Mouse (Mus musculus) midbrain, embryonic 10.5 days (tissue): ENCODE data around the gene Lipt1. TPM values are rescaled to one million over a fixed set of nuclear protein-coding genes. Genes with fewer than 3 reads are reported as not detected.

Source experiments
- DNase-seq: peaks from one replicate; pipeline ENCODE4 v3.0.0-alpha.2; 2017; ENCODE audit warnings: low spot score
- H3K27ac ChIP-seq: fragments of 300-500 bp; sonication (generic); replicated peaks from 2 replicates; pipeline ENCODE4 v1.5.1; 2016; ENCODE audit warnings: mild to moderate bottlenecking
- H3K27me3 ChIP-seq: fragments of 300-500 bp; sonication (generic); 2 replicates; pipeline ENCODE4 v1.6.1; 2016; ENCODE audit warnings: low read depth, mild to moderate bottlenecking; ENCODE audit not compliant: poor library complexity, severe bottlenecking
- H3K36me3 ChIP-seq: fragments of 300-500 bp; sonication (generic); 2 replicates; pipeline ENCODE4 v1.6.1; 2016; ENCODE audit warnings: mild to moderate bottlenecking, moderate library complexity
- H3K4me1 ChIP-seq: fragments of 300-500 bp; sonication (generic); 2 replicates; pipeline ENCODE4 v1.6.1; 2016
- H3K4me3 ChIP-seq: fragments of 300-500 bp; sonication (generic); 2 replicates; pipeline ENCODE4 v1.5.1; 2016; ENCODE audit warnings: mild to moderate bottlenecking, moderate library complexity
- H3K9me3 ChIP-seq: fragments of 300-500 bp; sonication (generic); replicated peaks from 2 replicates; pipeline ENCODE4 v1.6.1; 2016; ENCODE audit warnings: mild to moderate bottlenecking
- WGBS: fragments of 180-500 bp; shearing (Covaris S2); methylation state at CpG from one replicate; pipeline ENCODE4 v1.1.7; 2016; 5-methylcytosine and 5-hydroxymethylcytosine counted together
- polyA plus RNA-seq: library from polyadenylated mRNA; unstranded; fragments of >200 nt; fragmentation: Nextera tagmentation; extraction: Ambion mirVana; gene quantifications from 2 replicates; pipeline ENCODE4 v1.2.1, GENCODE M21; 2016

Gene Lipt1
- polyA plus RNA-seq: 7.3 and 8.9 TPM in 2 replicates

- H3K27me3 ChIP-seq: peaks cover 8% of the 10 kb centered on the region; the same call in 1 of the 2 replicates
- peak; percentile 29 for DNase-seq
- WGBS: 8% methylated on average over 7 of the region's 7 CpGs
- peak within 1 kb of the TSS; percentile 64 for H3K4me3 ChIP-seq
- H3K4me1 ChIP-seq: peaks cover 15% of the 10 kb centered on the region
- peak within 1 kb of the TSS; percentile 81 for H3K27ac ChIP-seq
- H3K36me3 ChIP-seq: peaks cover 23% of the 10 kb centered on the region
- peaks cover 8% of the 10 kb centered on the region; the same call in 1 of the 2 replicates for H3K9me3 ChIP-seq
Observed at GRCm38 (mm10) chr1:37871704-37872103, at the start of gene Lipt1. Gene Lipt1 (plus strand): TSS chr1:37871738.

- Histone ChIP-seq H3K27ac (no peak overlapping the region), H3K9me3 (no peaks in the 10 kb centered on the region; the same call in 1 of the 2 replicates), H3K27me3 (no peaks in the 10 kb centered on the region), H3K4me1 (no peaks in the 10 kb centered on the region), H3K36me3 (peaks cover 15% of the 10 kb centered on the region), H3K4me3 (no peak overlapping the region)
- WGBS: 65% methylated on average over 2 of the region's 2 CpGs
- no peak for DNase-seq
Observed at GRCm38 (mm10) chr1:37831681-37832080, 39.9 kb upstream of the Lipt1 start.

DNA sequence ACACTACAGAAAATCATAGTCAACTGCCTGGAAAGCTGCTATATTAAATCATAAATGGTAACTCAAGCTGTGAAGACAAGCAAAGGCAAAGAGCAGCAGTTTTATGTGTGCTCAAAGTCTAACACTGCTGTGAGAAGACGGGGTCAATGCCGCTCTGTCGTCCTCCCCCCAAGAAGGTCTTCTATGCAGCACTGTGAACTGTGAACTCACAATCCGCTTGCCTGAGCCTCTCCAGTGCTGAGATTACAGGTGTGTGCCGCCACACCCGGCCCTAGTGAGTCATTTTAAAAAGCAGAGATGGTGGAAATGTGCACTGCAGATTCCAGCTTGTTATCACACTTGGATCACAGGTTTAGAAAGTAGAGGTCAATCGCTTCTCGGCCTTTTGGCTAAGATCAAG lies 24.7 kb upstream of the Lipt1 start:
- Histone ChIP-seq H3K4me1 (no peaks in the 10 kb centered on the region), H3K9me3 (no peaks in the 10 kb centered on the region), H3K36me3 (no peaks in the 10 kb centered on the region), H3K27ac (no peak overlapping the region), H3K4me3 (no peak overlapping the region), H3K27me3 (no peaks in the 10 kb centered on the region)
- no peak for DNase-seq
- WGBS: 83% methylated on average over 8 of the region's 8 CpGs

DNA sequence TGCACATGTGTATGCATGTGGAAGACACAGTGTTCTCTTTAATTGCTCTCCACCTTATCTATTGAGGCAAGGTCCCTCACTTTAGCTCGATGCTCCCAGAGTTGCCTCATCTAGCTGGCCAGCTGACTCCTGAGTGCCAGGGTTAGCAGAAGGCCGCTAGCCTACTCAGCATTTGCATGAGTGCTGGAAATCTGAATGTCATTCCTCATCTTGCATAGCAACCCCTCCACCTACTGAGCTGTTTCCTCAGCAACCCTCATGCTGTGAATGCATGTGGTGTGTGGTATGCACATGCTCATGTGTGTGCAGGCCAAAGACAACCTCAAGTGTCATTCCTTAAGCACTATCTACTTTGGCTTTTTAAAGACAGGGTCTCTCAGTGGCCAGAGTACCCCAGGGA lies 20.8 kb upstream of the Lipt1 start:
- no peaks in the 10 kb centered on the region for H3K4me1 ChIP-seq
- H3K27me3 ChIP-seq: no peaks in the 10 kb centered on the region
- no peak overlapping the region for H3K27ac ChIP-seq
- H3K4me3 ChIP-seq: no peak overlapping the region
- H3K9me3 ChIP-seq: no peaks in the 10 kb centered on the region
- WGBS: 67% methylated on average over 2 of the region's 2 CpGs
- H3K36me3 ChIP-seq: peaks cover 4% of the 10 kb centered on the region; the same call in 1 of the 2 replicates
- no peak for DNase-seq

GRCm38 (mm10) chr1:37864511-37865400 lies 6.8 kb upstream of the Lipt1 start:
- peak overlapping the region; percentile 71 for H3K4me3 ChIP-seq
- H3K4me1 ChIP-seq: peaks cover 23% of the 10 kb centered on the region
- H3K9me3 ChIP-seq: no peaks in the 10 kb centered on the region
- H3K27me3 ChIP-seq: peaks cover 11% of the 10 kb centered on the region; the same call in 1 of the 2 replicates
- no peaks in the 10 kb centered on the region for H3K36me3 ChIP-seq
- WGBS: under 1% methylated on average over 88 of the region's 90 CpGs
- peak; percentile 99 for DNase-seq
- H3K27ac ChIP-seq: peak overlapping the region; percentile 89

GRCm38 (mm10) chr1:37865401-37866215 lies 5.9 kb upstream of the Lipt1 start:
- Histone ChIP-seq H3K27me3 (peaks cover 14% of the 10 kb centered on the region; the same call in 1 of the 2 replicates), H3K36me3 (no peaks in the 10 kb centered on the region), H3K4me3 (peak overlapping the region; percentile 71), H3K4me1 (peaks cover 23% of the 10 kb centered on the region), H3K9me3 (no peaks in the 10 kb centered on the region), H3K27ac (peak overlapping the region; percentile 89)
- WGBS: 14% methylated on average over 23 of the region's 23 CpGs
- no peak for DNase-seq

DNA sequence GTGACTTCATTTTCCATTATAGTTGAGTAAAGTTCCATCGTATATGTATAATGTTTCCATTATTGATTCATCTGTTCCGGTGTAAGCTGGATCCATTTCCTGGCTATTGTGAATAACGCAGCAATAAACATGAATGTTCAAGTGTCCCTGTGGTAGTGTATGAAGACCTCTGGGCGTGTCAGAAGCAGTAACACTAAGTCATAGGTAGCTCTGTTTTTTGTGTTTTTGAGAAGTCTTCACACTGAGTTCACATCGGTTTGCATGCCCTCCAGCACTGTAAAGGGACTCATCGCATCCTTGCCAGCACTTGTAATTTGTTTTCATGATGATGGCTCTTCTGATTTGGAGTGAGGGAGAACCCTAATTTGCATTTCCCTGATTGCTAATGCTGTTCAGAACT lies 5.3 kb upstream of the Lipt1 start, which contains the start of gene Tsga10:
Tsga10 (minus strand) TSS at position 144 of the 400 bp plus-strand sequence.
- Histone ChIP-seq H3K4me1 (peaks cover 23% of the 10 kb centered on the region), H3K4me3 (peak within 1 kb of the TSS; percentile 71), H3K27ac (peak within 1 kb of the TSS; percentile 89), H3K27me3 (peaks cover 14% of the 10 kb centered on the region; the same call in 1 of the 2 replicates), H3K9me3 (no peaks in the 10 kb centered on the region), H3K36me3 (no peaks in the 10 kb centered on the region)
- WGBS: 87% methylated on average over 6 of the region's 6 CpGs
- DNase-seq: no peak

DNA sequence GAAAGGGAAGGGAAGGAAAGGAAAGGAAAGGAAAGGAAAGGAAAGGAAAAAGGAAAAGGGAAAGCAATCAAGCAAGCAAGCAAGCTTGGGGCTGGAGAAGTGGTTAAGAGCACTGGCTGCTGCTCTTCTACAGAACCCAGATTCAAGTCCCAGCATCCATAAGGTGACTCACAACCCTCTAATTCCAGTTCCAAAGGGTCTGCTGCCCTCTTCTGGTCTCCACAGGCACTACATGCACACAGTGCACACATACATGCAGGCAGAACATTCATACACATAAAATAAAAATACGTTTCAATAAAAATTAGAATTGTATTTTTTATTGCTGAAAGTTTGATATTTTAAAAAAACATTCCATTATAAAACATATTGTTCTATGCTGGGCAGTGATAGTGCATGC lies 4.5 kb upstream of the Lipt1 start:
- peak; percentile 38 for DNase-seq
- 71% methylated on average over 1 of the region's 1 CpGs for WGBS
- Histone ChIP-seq H3K27ac (no peak overlapping the region), H3K4me1 (peaks cover 29% of the 10 kb centered on the region), H3K4me3 (no peak overlapping the region), H3K9me3 (no peaks in the 10 kb centered on the region), H3K27me3 (peaks cover 14% of the 10 kb centered on the region; the same call in 1 of the 2 replicates), H3K36me3 (no peaks in the 10 kb centered on the region)

GRCm38 (mm10) chr1:37867684-37868322 lies 3.7 kb upstream of the Lipt1 start:
- H3K36me3 ChIP-seq: no peaks in the 10 kb centered on the region
- H3K27ac ChIP-seq: no peak overlapping the region
- no peaks in the 10 kb centered on the region for H3K9me3 ChIP-seq
- WGBS: 74% methylated on average over 10 of the region's 10 CpGs
- H3K4me3 ChIP-seq: no peak overlapping the region
- H3K27me3 ChIP-seq: peaks cover 14% of the 10 kb centered on the region; the same call in 1 of the 2 replicates
- H3K4me1 ChIP-seq: peaks cover 34% of the 10 kb centered on the region
- DNase-seq: no peak

DNA sequence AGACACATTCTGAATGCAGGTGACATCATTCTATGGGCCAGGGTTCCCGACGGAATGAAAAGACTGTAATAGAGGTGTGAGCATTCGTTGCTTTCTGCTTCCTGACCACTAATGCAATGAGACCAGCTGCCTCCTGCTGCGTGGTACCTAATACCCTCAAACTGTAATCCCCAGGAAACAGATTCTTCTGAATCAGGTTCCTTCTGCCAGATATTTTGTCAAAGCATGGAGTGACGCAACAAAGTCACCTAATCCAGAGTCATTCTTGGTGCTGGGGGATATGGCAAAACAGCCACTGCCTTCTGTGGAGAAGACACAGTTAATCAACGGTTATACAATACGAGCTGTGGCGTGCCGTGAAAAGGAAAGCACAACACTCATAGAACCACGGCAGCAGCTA lies 2.9 kb upstream of the Lipt1 start:
- peaks cover 34% of the 10 kb centered on the region for H3K4me1 ChIP-seq
- no peaks in the 10 kb centered on the region for H3K9me3 ChIP-seq
- H3K27ac ChIP-seq: no peak overlapping the region
- WGBS: 68% methylated on average over 10 of the region's 10 CpGs
- H3K36me3 ChIP-seq: no peaks in the 10 kb centered on the region
- no peak for DNase-seq
- H3K27me3 ChIP-seq: peaks cover 14% of the 10 kb centered on the region; the same call in 1 of the 2 replicates
- H3K4me3 ChIP-seq: no peak overlapping the region

DNA sequence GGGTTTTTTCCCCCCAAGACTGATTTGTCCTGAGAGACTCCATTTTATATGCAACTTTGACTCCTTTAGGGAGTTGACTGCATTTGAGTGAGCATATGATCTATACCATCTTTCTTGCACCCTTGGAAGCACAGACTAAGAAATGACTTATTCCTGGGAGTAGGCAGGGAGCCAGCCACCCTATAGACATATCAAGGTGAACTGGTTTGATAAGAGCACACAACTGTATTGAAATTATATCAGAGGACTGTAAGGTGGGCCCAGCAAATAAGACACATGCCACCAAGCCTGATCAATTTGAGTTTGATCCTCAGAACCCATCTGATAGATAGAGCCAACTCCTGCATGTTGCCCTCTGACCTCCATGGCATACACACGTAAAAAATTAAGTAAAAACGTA lies 2.2 kb upstream of the Lipt1 start:
- 51% methylated on average over 2 of the region's 2 CpGs for WGBS
- H3K27ac ChIP-seq: no peak overlapping the region

More for the DNA sequence above, 2.2 kb upstream of the Lipt1 start:
- Histone ChIP-seq H3K36me3 (no peaks in the 10 kb centered on the region), H3K9me3 (no peaks in the 10 kb centered on the region), H3K4me3 (no peak overlapping the region), H3K4me1 (peaks cover 27% of the 10 kb centered on the region), H3K27me3 (peaks cover 14% of the 10 kb centered on the region; the same call in 1 of the 2 replicates)
- DNase-seq: no peak
